ENCODE assay signal across 16 mouse cellular contexts in the genomic region with DNA sequence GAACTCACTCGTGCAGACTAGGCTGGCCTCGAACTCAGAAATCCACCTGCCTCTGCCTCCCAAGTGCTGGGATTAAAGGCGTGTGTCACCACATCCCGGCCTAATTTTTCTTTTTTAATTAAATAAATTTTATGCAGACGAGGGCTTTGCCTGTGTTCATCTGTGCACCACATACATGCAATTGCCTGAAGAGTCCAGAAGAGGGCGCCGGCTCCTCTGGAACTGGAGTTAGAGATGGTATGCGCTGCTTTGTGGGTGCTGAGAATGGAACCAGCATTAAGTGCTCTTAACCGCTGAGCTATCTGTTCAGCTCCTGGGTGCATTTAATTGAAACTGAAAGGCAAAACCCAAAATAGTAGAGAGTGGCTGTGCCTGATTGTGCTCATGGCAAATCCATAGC. TPM values are rescaled to one million over a fixed set of nuclear protein-coding genes. Genes with fewer than 3 reads are reported as not detected.
A peak's percentile ranks its signal among the peaks of the same experiment; 100 is the strongest.
DNase-seq lines count a peak whose midpoint lies in the region; ATAC-seq and TF ChIP-seq lines count a peak whose summit lies in the region.
"Had no signal": no experiment of that assay in that cellular context is flagged by ENCODE, and none has a peak within 500 bp of the region (broad histone marks: within the 10 kb centered on the region; RNA-seq: fewer than 3 reads in every experiment).

No protein-coding gene starts in this region.

- no peaks in the 10 kb centered on the region for H3K36me3 ChIP-seq in heart, adult 2 months (ENCODE audit: control insufficient read depth, insufficient read depth, low read length)
- H3K36me3 ChIP-seq in heart, embryonic 10.5 days, result no peaks in the 10 kb centered on the region
- H3K36me3 ChIP-seq in lung, postnatal 0 days (ENCODE audit: insufficient read depth, low read length), result no peaks in the 10 kb centered on the region
- H3K36me3 ChIP-seq in testis, adult 2 months (ENCODE audit: control insufficient read depth, insufficient read depth, low read length), result no peaks in the 10 kb centered on the region
- no peaks in the 10 kb centered on the region for H3K36me3 ChIP-seq in forebrain, postnatal 0 days (ENCODE audit: insufficient read depth)
- H3K36me3 ChIP-seq: midbrain, embryonic 10.5 days had no signal

- WGBS in heart, adult 2 months, result 94% methylated on average over 9 of the region's 9 CpGs
- 77% methylated on average over 9 of the region's 9 CpGs for WGBS in heart, embryonic 10.5 days
- 88% methylated on average over 9 of the region's 9 CpGs for WGBS in lung, postnatal 0 days
- 89% methylated on average over 9 of the region's 9 CpGs for WGBS in bone marrow, adult 2 months
- 85% methylated on average over 9 of the region's 9 CpGs for WGBS in forebrain, postnatal 0 days

- no peak for TF ChIP-seq EP300 in heart, adult 2 months (IDR thresholded peaks at IDR 0.05; ENCODE audit: insufficient read depth, low read depth, low read length)
- no peak for TF ChIP-seq EP300 in lung, postnatal 0 days (IDR thresholded peaks at IDR 0.05)

- H3K27ac ChIP-seq in heart, adult 2 months, result no peak overlapping the region
- no peak overlapping the region for H3K27ac ChIP-seq in heart, embryonic 10.5 days
- no peak overlapping the region for H3K27ac ChIP-seq in lung, postnatal 0 days (ENCODE audit: low read length)
- no peak overlapping the region for H3K27ac ChIP-seq in bone marrow, adult 2 months (ENCODE audit: control insufficient read depth, insufficient read depth, low read depth, low read length, poor library complexity)
- H3K27ac ChIP-seq in testis, adult 2 months (ENCODE audit: control insufficient read depth, insufficient read depth, low read depth, low read length), result no peak overlapping the region
- no peak overlapping the region for H3K27ac ChIP-seq in forebrain, postnatal 0 days (ENCODE audit: low read depth, low read length)
- H3K27ac ChIP-seq: midbrain, embryonic 10.5 days had no signal

- no peaks in the 10 kb centered on the region for H3K79me2 ChIP-seq in heart, adult 2 months (replicated peaks; ENCODE audit: control insufficient read depth, insufficient read depth, low read length)

- no peaks in the 10 kb centered on the region for H3K4me1 ChIP-seq in heart, adult 2 months (ENCODE audit: control insufficient read depth, insufficient read depth, low read length)
- H3K4me1 ChIP-seq in heart, embryonic 10.5 days, result no peaks in the 10 kb centered on the region
- 0 out of 2 replicates have a peak, but pooled peaks cover 3% of the 10 kb centered on the region for H3K4me1 ChIP-seq in lung, postnatal 0 days (ENCODE audit: insufficient read depth, low read depth, low read length)
- no peaks in the 10 kb centered on the region for H3K4me1 ChIP-seq in bone marrow, adult 2 months (ENCODE audit: control insufficient read depth, insufficient read depth, low read length)
- H3K4me1 ChIP-seq in testis, adult 2 months (ENCODE audit: control insufficient read depth, insufficient read depth, low read length), result no peaks in the 10 kb centered on the region
- no peaks in the 10 kb centered on the region for H3K4me1 ChIP-seq in forebrain, postnatal 0 days (ENCODE audit: insufficient read depth)

- no peak overlapping the region for H3K9ac ChIP-seq in heart, adult 2 months (ENCODE audit: low read depth, low read length)
- no peak overlapping the region for H3K9ac ChIP-seq in lung, postnatal 0 days (replicated peaks; ENCODE audit: low read depth)
- H3K9ac ChIP-seq in forebrain, postnatal 0 days, result no peak overlapping the region

- intact Hi-C loops in heart, adult 2 months (cut with DNase I), result loop anchor here (5.0 kb wide), 1 partner anchor 51 kb away; no protein-coding TSS in a partner anchor

- no peak for DNase-seq in heart, adult 2 months
- no peak for DNase-seq in heart, embryonic 10.5 days (ENCODE audit: low spot score)
- no peak for DNase-seq in lung, postnatal 0 days (ENCODE audit: low spot score)
- no peak for DNase-seq in lung, adult 18-20 months
- no peak for DNase-seq in forebrain, postnatal 0 days
- DNase-seq in thymus, adult 18-20 months, result no peak
- DNase-seq: embryo, embryonic 11 days; gastrocnemius, postnatal 10 days; kidney, adult 11 months had no signal

- H3K9me3 ChIP-seq in heart, embryonic 10.5 days, result no peaks in the 10 kb centered on the region
- H3K9me3 ChIP-seq in lung, postnatal 0 days (ENCODE audit: low read length), result no peaks in the 10 kb centered on the region
- no peaks in the 10 kb centered on the region for H3K9me3 ChIP-seq in forebrain, postnatal 0 days (ENCODE audit: low read length)

- no peak overlapping the region for H3K4me2 ChIP-seq in lung, postnatal 0 days (replicated peaks; ENCODE audit: low read depth, low read length)
- H3K4me2 ChIP-seq in forebrain, postnatal 0 days (ENCODE audit: low read depth), result no peak overlapping the region

- TF ChIP-seq POLR2A in heart, adult 2 months (IDR thresholded peaks at IDR 0.05; ENCODE audit: insufficient read depth, low read depth, low read length), result no peak
- no peak for TF ChIP-seq POLR2A in bone marrow, adult 2 months (IDR thresholded peaks at IDR 0.05; ENCODE audit: borderline replicate concordance, control insufficient read depth, low read depth, low read length)
- TF ChIP-seq POLR2A in testis, adult 2 months (IDR thresholded peaks at IDR 0.05; ENCODE audit: control insufficient read depth, low read depth, low read length), result no peak

- H3K4me3 ChIP-seq in heart, adult 2 months, result no peak overlapping the region
- no peak overlapping the region for H3K4me3 ChIP-seq in heart, embryonic 10.5 days
- H3K4me3 ChIP-seq in lung, postnatal 0 days (ENCODE audit: low read depth, low read length), result no peak overlapping the region
- H3K4me3 ChIP-seq in bone marrow, adult 2 months (replicated peaks; ENCODE audit: control insufficient read depth, low read depth, low read length), result no peak overlapping the region
- H3K4me3 ChIP-seq in testis, adult 2 months (ENCODE audit: control insufficient read depth, low read depth, low read length), result no peak overlapping the region
- no peak overlapping the region for H3K4me3 ChIP-seq in forebrain, postnatal 0 days (ENCODE audit: low read depth, low read length)
- H3K4me3 ChIP-seq: midbrain, embryonic 10.5 days had no signal

- no peak for ATAC-seq in lung, postnatal 0 days
- ATAC-seq in forebrain, postnatal 0 days, result no peak

- H3K27me3 ChIP-seq in heart, adult 2 months (ENCODE audit: control insufficient read depth, insufficient read depth, low read length), result no peaks in the 10 kb centered on the region
- H3K27me3 ChIP-seq in heart, embryonic 10.5 days (ENCODE audit: insufficient read depth, poor library complexity, severe bottlenecking), result no peaks in the 10 kb centered on the region
- no peaks in the 10 kb centered on the region for H3K27me3 ChIP-seq in lung, postnatal 0 days (replicated peaks; ENCODE audit: insufficient read depth, low read length)
- H3K27me3 ChIP-seq in testis, adult 2 months (ENCODE audit: control insufficient read depth, insufficient read depth, low read length), result no peaks in the 10 kb centered on the region
- no peaks in the 10 kb centered on the region for H3K27me3 ChIP-seq in forebrain, postnatal 0 days (ENCODE audit: insufficient read depth, low read length)

- TF ChIP-seq CTCF in heart, adult 2 months (IDR thresholded peaks at IDR 0.05), result peak; percentile 61
- TF ChIP-seq CTCF in lung, postnatal 0 days (IDR thresholded peaks at IDR 0.05), result peak; percentile 48
- TF ChIP-seq CTCF in bone marrow, adult 2 months (IDR thresholded peaks at IDR 0.05; ENCODE audit: control insufficient read depth, insufficient read depth, low read length), result peak; percentile 26; the same call in 1 of the 2 replicates
- peak; percentile 68; the same call in 1 of the 2 replicates for TF ChIP-seq CTCF in testis, adult 2 months (IDR thresholded peaks at IDR 0.05; ENCODE audit: control insufficient read depth, insufficient read depth, insufficient replicate concordance, low read depth, low read length)
- no peak for TF ChIP-seq CTCF in forebrain, postnatal 0 days (IDR thresholded peaks at IDR 0.05; ENCODE audit: low read depth)

RNA-seq across cellular contexts. Expression of a gene that starts 6.6 kb away (rescaled TPM):
- not detected for total RNA-seq in heart, adult 2 months (2021)
- polyA plus RNA-seq in heart, adult 2 months (2012; rRNA removed), result 0.18 TPM in 1 of 2 replicates, not detected in the other
- polyA plus RNA-seq in heart, embryonic 10.5 days (2016; fragmentation: Nextera tagmentation; extraction: Ambion mirVana), result not detected in 2 replicates
- polyA plus RNA-seq in lung, postnatal 0 days (2015; fragmentation: Nextera tagmentation; extraction: Ambion mirVana), result 0.10 and 0.11 TPM in 2 replicates
- not detected in 2 replicates for polyA plus RNA-seq in bone marrow, adult 2 months (2011; ENCODE audit: insufficient read depth, insufficient read length, low replicate concordance, missing spikeins)
- 228 and 274 TPM in 2 replicates for polyA plus RNA-seq in testis, adult 2 months (2012; rRNA removed)
- 0.19 TPM in 1 of 2 replicates, not detected in the other for total RNA-seq in forebrain, postnatal 0 days (2014; rRNA removed)
- 0.15 and 0.29 TPM in 2 replicates for polyA plus RNA-seq in forebrain, postnatal 0 days (2015; fragmentation: Nextera tagmentation; extraction: Ambion mirVana)
- total RNA-seq: gastrocnemius, postnatal 10 days; layer of hippocampus, postnatal 25 days had no signal
- polyA plus RNA-seq: heart, embryonic 16.5 days; limb, embryonic 14.5 days; midbrain, embryonic 10.5 days; neural tube, embryonic 11.5 days had no signal

Comparison
In these comparisons a context has a peak if more than half of its experiments do, and no peak if none do; other contexts are left out.
1. RNA of a gene that starts 6.6 kb away (polyA plus RNA-seq): 228 to 274 TPM in testis, adult 2 months; 0.15 to 0.29 TPM in forebrain, postnatal 0 days, 0.10 to 0.11 TPM in lung, postnatal 0 days, 0.18 TPM in heart, adult 2 months, not detected in heart, embryonic 10.5 days and not detected in bone marrow, adult 2 months; every median in the first group is over 100 times any median in the second.